Mouse (Mus musculus) ovary, adult 18-20 months (tissue): ENCODE results near the gene Cd164.

Experiments
- DNase-seq: peaks from one replicate; pipeline ENCODE4 v3.0.0; 2022; ENCODE audit warnings: low spot score, mixed read lengths

Gene Cd164

GRCm38 (mm10) chr10:41546396-41547165 is 27.4 kb downstream of the Cd164 start:
- no peak for DNase-seq

DNA sequence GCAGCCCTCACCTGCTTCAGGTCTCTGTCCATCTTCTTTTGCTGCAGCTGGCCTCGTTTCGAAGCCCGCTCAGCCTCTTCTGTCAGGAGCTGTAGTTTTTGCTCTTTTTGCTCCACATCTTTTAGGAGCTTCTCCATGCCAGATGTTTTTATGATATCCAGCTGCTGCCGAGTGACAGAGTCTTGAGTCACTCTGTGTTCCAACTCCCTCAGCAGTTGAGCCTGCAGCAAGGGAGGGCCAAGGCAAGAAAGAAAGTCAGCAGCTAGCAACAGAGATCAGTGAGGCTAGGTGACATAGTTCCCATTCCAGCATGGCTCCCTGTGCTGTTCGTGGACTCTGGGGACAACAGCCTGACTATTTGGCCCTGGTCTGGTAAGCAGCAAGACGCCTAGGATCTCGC is 31.5 kb downstream of the Cd164 start:
- no peak for DNase-seq

- DNase-seq = no peak
These were observed 33.1 kb downstream of the Cd164 start for GRCm38 (mm10) chr10:41552319-41552718.

- no peak for DNase-seq
These were observed 33.8 kb downstream of the Cd164 start for GRCm38 (mm10) chr10:41552847-41553589.

- DNase-seq = no peak
These were observed 34.5 kb downstream of the Cd164 start for GRCm38 (mm10) chr10:41553711-41554110.

GRCm38 (mm10) chr10:41555081-41555480 is 35.9 kb downstream of the Cd164 start:
- no peak for DNase-seq

- DNase-seq = no peak
These were observed 39.2 kb downstream of the Cd164 start for GRCm38 (mm10) chr10:41558401-41558800.

DNA sequence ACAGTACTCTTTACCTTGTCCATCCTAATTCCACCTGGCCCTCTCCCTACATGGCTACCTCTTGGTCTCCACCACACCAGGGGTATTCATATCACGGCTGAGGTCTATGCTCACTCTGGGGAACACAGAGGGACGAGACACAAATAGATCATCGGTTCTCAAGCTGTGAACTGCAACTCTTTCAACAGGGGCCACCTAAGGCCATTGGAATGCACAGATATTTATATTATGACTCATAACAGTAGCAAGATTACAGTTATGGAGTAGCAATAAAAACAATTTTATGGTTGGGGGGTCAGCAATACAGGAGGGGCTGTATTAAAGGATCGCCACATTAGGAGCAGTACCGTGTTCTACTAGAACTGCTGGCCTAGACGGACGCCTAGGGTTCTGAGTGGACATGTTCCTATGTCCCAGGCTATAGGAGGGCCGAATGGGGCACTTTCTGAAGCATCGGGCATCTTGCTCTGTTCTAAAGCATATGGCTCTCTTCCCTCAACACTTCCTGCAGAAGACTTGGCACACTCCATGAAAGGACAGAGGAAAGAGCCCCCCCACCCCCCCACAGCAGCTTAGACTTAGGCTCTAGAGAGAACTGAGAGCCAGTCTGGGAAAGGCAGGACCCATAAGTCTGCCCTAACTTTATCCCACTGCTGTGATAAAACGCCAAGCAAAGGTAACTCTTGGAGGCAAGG is 42.6 kb downstream of the Cd164 start:
- no peak for DNase-seq

GRCm38 (mm10) chr10:41565141-41565540 is 45.9 kb downstream of the Cd164 start:
- DNase-seq = no peak

GRCm38 (mm10) chr10:41568306-41568705 is 49.1 kb downstream of the Cd164 start:
- no peak for DNase-seq

GRCm38 (mm10) chr10:41571065-41571464 is 51.9 kb downstream of the Cd164 start:
- DNase-seq = no peak

GRCm38 (mm10) chr10:41572274-41572673 is 53.1 kb downstream of the Cd164 start:
- DNase-seq = no peak

- no peak for DNase-seq
These were observed 54.0 kb downstream of the Cd164 start for GRCm38 (mm10) chr10:41573190-41573589.

GRCm38 (mm10) chr10:41575451-41576327 is 56.5 kb downstream of the Cd164 start:
- DNase-seq = no peak

GRCm38 (mm10) chr10:41576328-41576833 is 57.2 kb downstream of the Cd164 start:
- DNase-seq = no peak

GRCm38 (mm10) chr10:41578541-41578940 is 59.3 kb downstream of the Cd164 start:
- no peak for DNase-seq

- no peak for DNase-seq
These were observed 61.2 kb downstream of the Cd164 start for GRCm38 (mm10) chr10:41580441-41580840.
